Mouse (Mus musculus) cerebellum, adult 9-10 months (tissue): ENCODE results near the gene H2-DMb1.

ENCODE experiments used
- DNase-seq: peaks from one replicate; pipeline ENCODE4 v3.0.0; 2022

Gene H2-DMb1

GRCm38 (mm10) chr17:34144960-34145371, 7.9 kb upstream of the H2-DMb1 start:
- no peak for DNase-seq

- DNase-seq = no peak
Measured at GRCm38 (mm10) chr17:34155534-34155933, 2.7 kb downstream of the H2-DMb1 start.

GRCm38 (mm10) chr17:34164202-34164895, 11.5 kb downstream of the H2-DMb1 start:
- DNase-seq = no peak

- DNase-seq = no peak
Measured at GRCm38 (mm10) chr17:34165033-34165730, 12.3 kb downstream of the H2-DMb1 start.

GRCm38 (mm10) chr17:34169279-34169678, 16.4 kb downstream of the H2-DMb1 start:
- DNase-seq = peak; percentile 20

GRCm38 (mm10) chr17:34170487-34170876, 17.6 kb downstream of the H2-DMb1 start:
- DNase-seq = no peak

GRCm38 (mm10) chr17:34170877-34171498, 18.1 kb downstream of the H2-DMb1 start:
- peak; percentile 76 for DNase-seq

- DNase-seq = no peak
Measured at GRCm38 (mm10) chr17:34172528-34172927, 19.7 kb downstream of the H2-DMb1 start.

GRCm38 (mm10) chr17:34174075-34174474, 21.2 kb downstream of the H2-DMb1 start:
- no peak for DNase-seq

- no peak for DNase-seq
Measured at GRCm38 (mm10) chr17:34177179-34177578, 24.3 kb downstream of the H2-DMb1 start.

GRCm38 (mm10) chr17:34179019-34179418, 26.1 kb downstream of the H2-DMb1 start:
- DNase-seq = no peak

GRCm38 (mm10) chr17:34179913-34180859, 27.3 kb downstream of the H2-DMb1 start:
- DNase-seq = no peak

- no peak for DNase-seq
Measured at GRCm38 (mm10) chr17:34183564-34184219, 30.8 kb downstream of the H2-DMb1 start.

- DNase-seq = no peak
Measured at GRCm38 (mm10) chr17:34185526-34185925, 32.7 kb downstream of the H2-DMb1 start.

- no peak for DNase-seq
Measured at GRCm38 (mm10) chr17:34186885-34187260, 34.0 kb downstream of the H2-DMb1 start.

GRCm38 (mm10) chr17:34187261-34187916, 34.5 kb downstream of the H2-DMb1 start, which contains the start of the genes Tap1 and Psmb9:
Gene Tap1 (plus strand): TSS chr17:34187553.
Gene Psmb9 (minus strand): TSS chr17:34187764.
- peak; percentile 84 for DNase-seq

- no peak for DNase-seq
Measured at GRCm38 (mm10) chr17:34188010-34188409, 35.1 kb downstream of the H2-DMb1 start.

- no peak for DNase-seq
Measured at GRCm38 (mm10) chr17:34188986-34189385, 36.1 kb downstream of the H2-DMb1 start.

- DNase-seq = no peak
Measured at GRCm38 (mm10) chr17:34192852-34193251, 40.0 kb downstream of the H2-DMb1 start.

- no peak for DNase-seq
Measured at GRCm38 (mm10) chr17:34193468-34193867, 40.6 kb downstream of the H2-DMb1 start.

- DNase-seq = no peak
Measured at GRCm38 (mm10) chr17:34194723-34195122, 41.9 kb downstream of the H2-DMb1 start.

- no peak for DNase-seq
Measured at GRCm38 (mm10) chr17:34196491-34196890, 43.6 kb downstream of the H2-DMb1 start.
